Mouse (Mus musculus) G1E (cell line): ENCODE measurements at regions not wholly inside any gene's neighbourhood (a gene's known extent, or its start where the extent isn't known, plus 50 kb on each side); places are given as distances from the start of the nearest gene placed in this dataset.

Source experiments
- CTCF ChIP-seq: IDR thresholded peaks from 2 replicates; pipeline ENCODE4 v1.5.1; 2012; ENCODE audit warnings: low read depth, low read length, inconsistent platforms, mixed read lengths
- POLR2AphosphoS5 ChIP-seq: IDR thresholded peaks from 2 replicates; pipeline ENCODE4 v1.6.1; 2012; ENCODE audit warnings: low read depth, low read length, inconsistent platforms; ENCODE audit not compliant: insufficient replicate concordance

DNA sequence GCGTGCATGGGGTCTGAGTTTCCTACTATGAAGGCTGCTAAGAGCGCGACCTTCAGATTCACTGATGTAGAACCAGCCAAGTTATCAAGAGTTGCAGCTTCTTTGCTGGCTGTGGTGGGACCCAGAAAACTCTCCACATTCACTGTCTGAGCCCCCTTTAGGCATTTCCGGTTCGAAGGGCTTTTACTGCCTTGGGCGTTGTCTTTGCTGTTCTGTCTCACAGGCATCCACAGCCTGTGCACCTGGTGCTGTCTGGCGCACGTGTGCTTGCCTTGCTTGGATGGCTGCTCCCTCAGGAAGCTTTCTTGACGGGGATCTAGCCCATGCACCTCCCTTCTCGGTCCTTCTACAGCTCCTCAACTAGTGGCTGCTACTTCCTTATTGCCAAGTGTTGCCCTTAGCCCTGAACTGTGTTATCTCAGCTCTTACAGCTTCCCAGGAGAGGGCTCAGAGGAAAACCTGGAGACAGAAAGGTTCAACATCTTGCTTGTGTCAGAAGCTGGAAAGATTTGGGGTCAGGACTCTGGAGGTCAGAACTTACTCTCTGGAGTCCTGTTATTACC lies 108.3 kb upstream of the Dyrk2 start:
- no peak for TF ChIP-seq POLR2AphosphoS5
- TF ChIP-seq CTCF = no peak
